Mouse (Mus musculus) hindlimb bud, embryonic 11.5 days (tissue): Measurements from ENCODE around the gene Tmem102.
A peak's percentile ranks its signal among the peaks of the same experiment; 100 is the strongest.

Experiments
- DNase-seq: peaks from one replicate; pipeline ENCODE4 v3.0.0-alpha.2; 2012; ENCODE audit warnings: low read depth, low spot score; ENCODE audit errors: extremely low spot score

The Tmem102 gene

DNA sequence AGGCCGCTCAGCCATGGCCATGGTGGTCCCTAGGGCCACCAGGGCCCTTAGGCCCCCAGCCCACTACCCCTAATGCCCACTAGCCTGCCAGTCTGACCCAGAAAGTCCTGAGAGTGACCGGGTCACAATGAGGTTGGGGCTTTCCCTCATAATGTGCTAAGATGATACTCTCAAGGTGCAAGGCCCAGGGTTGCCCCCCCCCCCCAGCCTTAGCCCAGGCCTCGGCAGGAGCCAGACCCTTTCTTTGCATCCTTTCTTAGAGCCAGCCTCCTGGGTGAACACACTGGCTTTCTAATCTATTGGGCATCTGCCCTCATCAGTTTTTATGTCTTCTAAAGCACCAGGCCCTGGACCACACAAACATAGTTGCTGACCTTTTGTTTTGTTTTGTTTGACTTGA lies 16.7 kb upstream of the Tmem102 start, which contains the start of gene Spem1:
Spem1 (minus strand) TSS at position 101 of the 400 bp plus-strand sequence.
- DNase-seq, result no peak

DNA sequence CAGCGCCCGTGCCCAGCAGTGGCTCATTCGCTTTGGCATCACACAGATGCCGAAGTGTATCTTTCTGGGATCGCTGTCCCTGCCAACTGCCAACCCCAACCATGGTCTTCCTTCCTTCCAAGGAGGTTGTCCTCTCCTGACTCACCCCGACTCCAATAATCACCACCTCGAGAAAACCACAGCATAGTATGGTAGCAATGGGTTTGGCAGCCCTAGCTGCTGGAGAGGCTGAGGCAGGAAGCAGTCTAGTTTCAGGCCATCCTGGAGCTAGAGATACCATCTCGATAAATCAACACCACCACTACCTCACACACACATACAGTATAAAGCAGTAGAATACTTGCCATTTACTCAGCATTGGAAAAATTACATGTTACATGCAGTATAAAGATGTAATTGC lies 13.4 kb upstream of the Tmem102 start:
- no peak for DNase-seq

DNA sequence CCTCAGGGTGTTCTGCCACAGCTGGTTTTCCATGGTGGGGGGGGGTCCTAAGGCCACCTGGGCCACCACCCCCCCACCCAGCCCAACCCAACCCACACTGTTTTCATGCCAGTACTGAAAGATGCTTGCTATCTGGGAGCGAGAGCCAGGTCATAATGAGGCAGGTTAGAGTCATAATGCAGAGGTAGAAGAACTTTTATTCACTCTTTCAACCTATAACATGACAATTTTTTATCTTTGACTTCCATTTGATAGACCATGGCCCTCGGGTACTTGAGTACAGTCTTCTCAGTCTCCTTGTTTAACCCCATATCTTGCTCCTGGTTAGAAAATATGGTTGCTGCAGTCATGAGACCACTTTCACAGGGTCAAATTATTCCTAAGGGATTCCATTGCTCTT lies 12.9 kb upstream of the Tmem102 start, which contains the start of gene Spem2:
Spem2 (minus strand) TSS at position 101 of the 400 bp plus-strand sequence.
- no peak for DNase-seq

DNA sequence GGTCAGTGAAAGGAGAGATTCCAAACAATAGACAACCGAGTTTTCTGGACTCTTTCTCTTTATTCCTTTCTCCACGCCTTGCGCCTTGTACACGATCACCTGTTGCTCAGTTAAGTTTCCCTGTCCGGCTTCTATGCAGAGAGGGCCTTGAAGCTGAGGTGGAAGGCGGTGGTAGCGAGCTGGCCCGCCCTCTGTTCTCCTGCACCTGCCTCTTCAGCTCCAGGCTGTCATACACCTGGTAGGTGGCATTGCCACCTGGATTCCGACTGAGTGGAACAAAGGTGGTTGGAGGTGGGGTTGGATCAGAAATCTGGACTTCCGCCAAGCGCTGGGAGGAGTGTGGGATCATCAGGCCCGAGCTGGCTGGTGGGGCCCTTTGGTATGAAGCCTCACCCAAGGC lies 11.1 kb upstream of the Tmem102 start:
- DNase-seq, result no peak

DNA sequence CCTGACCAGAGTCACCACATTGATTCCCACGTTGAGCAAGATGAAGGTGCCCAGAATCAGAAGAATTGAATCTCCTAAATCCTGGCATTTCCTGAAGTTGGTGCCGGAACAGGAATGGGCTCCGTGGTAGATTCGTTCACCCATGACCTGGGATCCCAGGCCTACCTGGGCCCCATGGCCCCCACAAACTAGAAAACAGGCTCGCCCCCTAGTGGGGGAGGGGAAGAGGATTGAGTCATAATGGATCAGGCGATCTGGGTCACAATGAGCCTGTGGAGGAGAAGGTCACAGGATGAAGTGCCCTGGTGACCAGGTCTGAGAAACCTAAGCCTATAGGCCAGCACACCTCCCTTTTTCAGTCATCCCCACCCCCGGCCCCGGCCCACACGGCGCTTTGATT lies 9.7 kb upstream of the Tmem102 start, which contains the start of gene Gm39566:
Gm39566 (minus strand) TSS at position 144 of the 400 bp plus-strand sequence.
- no peak for DNase-seq

DNA sequence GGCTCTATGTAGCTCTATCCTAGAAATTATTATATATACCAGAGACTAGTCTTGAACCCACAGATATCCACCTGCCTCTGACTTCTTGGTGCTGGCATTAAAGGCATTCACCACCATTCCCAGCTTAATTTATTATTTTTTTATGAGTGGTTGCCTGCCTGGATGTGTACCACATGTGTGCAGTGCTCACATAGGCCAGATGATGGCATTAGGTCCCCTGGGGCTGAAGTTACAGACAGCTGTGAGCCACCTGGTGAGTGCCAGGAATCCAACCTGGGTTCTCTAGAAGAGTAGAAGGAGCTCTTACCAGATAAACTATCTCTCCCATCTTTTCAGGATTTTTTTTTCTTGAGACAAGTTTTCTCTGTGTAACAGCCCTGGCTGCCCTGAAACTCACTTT lies 4.9 kb upstream of the Tmem102 start:
- DNase-seq, result no peak

DNA sequence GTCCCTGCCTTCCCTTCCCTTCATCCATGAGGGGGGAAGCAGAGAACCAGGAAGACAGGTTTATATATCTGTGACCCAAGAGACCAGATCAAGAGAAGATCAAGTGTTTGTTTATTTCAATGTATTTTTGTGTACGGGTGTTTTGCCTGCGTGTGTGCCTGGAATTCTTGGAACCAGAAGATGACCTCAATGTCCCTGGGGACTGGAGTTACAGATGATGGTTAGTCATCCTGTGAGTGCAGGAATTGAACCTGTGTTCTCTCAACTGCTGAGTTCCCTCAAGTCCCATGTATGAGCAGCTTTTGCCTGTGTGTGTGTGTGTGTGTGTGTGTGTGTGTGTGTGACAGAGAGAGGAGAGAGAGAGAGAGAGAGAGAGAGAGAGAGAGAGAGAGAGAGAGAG lies 2.2 kb upstream of the Tmem102 start:
- DNase-seq, result no peak

DNA sequence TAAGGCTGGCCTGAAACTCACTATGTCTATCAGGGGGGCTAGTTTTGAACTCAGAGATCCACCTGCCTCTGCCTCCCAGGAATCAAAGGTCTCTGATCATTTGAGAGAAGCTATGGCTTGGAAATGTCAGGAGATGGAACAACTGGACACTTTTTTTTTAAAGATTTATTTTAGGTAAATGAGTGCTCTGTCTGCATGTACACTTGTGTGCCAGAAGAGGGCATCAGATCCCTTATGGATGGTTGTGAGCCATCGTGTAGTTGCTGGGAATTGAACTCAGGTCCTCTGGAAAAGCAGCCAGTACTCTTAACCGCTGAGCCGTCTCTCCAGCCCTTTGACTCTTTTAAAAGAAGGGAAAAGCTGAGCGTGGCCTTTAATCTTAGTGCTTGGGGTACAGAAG lies 954 bp upstream of the Tmem102 start:
- no peak for DNase-seq

DNA sequence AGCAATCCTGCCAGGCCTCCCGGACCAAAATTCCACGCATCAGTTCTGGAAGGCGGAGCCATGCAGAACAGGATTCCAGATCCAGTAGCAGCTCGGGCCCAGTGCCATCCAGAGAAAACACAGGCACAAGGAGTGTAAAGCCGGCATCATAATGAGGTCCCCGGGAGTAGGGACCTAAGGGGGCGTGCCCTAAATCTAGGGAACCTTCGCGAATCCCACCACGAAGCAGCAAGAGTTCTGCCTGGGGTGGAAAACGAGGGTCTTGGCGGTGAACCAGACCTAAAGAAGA lies 828 bp downstream of the Tmem102 start:
- DNase-seq, result no peak

DNA sequence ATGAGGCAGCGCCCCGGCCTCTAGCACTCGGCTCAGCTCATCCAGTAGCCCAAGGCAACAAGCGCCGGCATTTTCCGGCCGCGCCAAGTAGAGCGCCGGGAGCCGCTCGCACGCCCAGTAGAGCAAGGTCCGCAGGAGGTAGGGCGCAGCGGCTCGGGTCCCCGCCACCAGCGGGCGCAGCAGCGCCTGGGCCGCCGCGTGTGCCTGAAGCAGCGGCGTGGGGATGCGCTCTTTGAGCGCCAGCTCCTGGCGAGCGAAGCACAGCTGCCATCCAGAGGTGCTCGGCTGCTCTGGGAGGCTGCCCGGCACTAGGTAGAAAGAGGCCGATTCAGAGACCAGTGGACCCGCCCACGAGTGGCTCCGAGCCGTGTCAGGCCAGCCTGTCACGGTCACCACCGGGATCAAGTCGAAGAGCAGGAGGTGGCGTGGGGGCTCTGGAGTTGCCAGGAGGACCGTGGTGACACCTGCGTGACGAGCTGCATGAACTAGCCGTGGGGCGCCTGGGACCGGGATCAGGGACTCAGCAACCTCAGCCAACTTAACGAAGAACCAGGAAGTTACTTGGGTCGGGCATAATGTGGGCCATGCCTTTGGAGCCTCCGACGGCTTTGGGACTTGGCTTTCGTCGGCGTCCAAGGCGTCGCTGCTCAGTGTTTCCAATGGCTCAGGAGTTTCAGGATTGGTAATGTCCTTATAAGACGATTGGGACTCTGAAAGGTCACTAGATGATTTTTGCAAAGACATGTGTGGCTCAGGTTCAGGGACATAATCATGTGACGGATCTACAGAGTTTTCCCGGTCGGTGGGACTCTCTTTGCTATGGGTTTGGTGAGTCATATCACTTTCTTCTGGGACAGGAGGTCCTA lies 1.4 kb downstream of the Tmem102 start:
- DNase-seq, result no peak

DNA sequence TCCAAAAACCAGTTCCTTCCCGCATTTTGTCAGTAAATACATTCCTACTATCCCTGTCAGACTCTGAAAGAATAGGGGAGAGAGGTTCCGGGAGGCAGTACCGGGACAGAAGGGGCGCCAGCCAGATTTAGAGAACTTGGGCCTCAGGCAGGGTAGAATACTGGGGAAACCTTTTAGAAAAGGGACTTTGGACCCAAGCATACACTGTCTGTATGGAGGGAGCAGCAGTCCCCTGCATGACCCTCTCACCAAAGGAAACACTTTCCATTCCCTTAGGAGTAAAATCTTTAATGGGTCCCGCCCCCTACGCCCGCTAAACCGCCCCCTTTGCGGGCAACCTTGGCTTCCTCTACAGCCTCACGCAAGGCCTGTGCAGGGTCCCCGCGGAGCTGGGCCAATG lies 2.1 kb downstream of the Tmem102 start:
- no peak for DNase-seq

DNA sequence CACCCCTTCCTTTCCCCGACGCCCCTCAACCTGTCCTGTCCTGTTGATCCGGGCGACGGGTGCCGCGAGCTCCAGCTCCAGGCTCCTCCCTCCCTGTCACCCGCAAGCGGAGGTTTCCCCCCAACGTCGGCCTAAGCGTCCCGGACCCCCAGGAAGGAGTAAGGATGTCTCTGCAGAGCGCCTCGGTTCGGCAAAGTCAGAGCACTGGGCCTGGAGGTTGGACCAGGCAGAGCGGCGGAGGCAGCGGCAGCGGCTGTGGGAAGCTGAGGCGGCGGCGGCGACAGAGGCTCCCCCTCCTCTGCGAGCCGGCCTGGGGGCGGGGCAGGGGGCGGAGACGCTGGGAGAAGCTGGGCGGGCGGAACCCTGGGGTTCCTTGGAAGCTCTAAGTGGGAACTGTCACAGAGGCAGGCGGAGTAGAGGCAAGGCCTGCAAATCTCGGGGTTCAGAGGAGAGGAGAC lies 2.7 kb downstream of the Tmem102 start:
- no peak for DNase-seq

DNA sequence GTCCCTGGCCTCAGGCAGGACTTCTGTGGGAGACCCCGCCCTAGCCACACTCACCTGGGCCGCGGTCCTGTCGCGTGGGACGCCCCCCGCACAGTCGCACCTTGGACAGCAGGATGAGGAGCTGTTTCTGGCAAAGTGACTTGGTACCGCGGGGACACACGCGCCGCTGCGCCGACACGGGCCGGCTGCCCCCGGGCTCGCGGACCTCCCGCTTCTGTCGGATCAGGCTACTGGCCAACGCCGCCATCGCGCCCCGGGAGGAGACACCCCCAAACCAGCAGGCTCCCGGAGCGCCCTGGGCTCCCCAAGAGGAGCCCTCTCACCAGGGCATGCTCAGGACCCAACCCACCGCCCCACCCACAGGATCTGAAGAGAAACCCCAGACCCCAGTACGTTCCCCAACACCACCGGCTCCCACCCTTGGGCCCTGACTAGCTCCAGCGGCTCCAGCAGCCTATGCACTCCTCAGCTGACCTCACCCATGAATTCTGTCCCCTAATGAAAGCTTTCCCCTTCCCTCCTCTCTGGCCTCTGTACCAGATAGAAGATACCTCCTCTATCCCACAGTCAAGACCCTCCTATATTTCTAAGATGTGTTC lies 3.9 kb downstream of the Tmem102 start, which contains the start of gene Fgf11:
Fgf11 (minus strand) TSS at position 479 of the 599 bp plus-strand sequence.
- DNase-seq, result no peak

DNA sequence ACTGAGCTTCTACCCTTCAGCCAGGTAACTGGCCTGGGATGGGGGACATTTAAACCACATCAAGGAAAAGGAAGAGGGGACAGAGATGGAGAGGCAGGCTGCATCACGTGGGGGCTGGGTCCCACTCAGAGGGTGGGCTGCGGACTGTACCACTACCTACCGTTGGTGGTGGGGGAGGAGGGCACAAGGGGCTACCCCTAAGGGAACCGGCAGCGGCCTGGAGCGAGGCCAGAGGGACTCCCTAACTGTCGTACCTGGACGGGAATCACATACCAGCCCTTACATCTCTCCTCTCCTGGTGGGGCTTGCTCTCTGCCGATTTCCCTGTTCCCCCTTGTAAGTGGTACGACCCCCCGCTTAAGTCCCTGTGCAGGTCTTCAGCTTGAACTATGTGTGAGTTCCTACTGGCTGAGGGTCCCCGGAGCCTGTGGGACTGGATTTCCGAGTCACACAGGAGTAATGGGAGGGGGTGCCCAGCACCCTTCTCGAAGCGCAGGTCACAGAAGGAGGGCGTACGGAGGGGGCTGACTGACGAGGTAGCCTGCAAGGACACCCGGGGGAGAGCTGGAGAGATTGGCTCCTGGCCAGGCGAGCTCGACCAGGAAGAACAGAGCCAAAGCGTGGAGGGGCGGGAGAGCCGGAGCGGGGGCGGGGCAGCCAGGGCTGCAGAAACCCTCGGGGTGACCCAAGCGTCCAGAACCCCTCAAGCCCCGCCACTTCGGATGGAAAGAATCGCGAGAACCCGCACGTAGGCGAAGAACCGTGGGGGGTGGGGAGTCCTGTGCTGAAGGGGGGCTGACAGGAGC lies 4.8 kb downstream of the Tmem102 start:
- peak; percentile 61 for DNase-seq

DNA sequence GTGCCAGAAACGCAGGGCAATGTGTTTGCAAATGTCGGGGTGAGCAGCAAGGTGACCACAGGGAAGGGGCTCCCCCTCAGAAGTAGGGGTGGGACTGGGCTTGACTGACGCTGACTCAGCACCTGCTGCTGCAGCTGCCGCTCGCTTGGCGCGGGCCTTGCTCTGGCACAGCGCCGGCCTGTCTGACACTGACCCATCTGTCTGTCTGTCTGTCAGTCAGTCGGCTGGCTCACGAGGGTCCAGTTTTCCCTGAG lies 5.4 kb downstream of the Tmem102 start:
- DNase-seq, result no peak

DNA sequence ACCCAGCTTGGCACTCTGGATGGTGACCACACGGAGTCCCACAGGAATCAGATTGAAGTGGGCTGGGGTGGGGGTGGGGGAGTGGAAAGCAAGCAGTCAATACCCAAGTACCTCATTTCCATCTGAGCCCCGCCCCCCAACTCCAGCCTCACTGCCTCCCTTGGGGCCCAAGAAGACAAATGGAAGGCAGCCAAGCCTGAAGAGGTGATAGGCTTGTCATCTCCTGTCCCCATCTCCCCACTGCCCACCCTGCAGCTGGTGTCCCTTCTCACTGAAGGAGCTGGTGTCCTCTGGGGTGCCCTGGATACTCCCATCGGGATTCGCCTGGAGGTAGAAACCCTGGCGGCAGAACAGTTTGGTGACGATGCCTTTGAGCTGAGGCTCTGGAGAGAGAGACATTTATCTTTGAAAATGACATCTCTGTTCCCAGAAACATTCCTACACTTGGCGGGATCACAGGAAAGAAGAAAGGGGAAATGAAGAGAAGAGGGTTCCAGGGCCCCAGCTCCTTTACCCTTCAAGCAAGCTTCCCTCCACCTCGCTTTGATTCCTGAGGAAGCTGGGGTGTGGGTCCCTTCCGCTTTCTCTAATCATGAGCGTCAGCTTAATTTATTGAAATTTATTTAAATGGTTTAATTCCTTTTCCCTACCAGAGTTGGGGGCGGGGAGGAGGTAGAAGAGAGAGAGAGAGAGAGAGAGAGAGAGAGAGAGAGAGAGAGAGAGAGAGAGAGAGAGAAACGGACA lies 5.9 kb downstream of the Tmem102 start:
- no peak for DNase-seq

DNA sequence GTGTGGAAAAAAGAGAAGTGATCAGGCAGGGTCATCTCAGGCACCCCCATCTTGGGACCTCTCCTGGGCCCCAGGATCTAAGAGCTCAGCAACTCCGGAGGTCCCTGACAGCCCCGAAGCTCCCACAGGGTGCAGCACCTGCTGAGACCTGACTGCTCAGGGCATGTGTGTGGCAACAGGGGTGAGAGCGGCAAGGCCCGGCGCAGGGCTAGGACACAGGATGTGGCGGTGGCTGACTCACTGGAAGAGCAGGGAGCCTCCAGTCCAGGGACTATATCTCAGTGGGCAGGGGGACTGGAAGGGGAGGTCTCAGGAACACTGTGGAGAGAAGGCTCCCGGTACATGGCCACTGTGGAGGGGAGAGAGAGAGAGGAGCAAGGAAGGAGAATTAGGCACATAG lies 7.5 kb downstream of the Tmem102 start:
- no peak for DNase-seq

DNA sequence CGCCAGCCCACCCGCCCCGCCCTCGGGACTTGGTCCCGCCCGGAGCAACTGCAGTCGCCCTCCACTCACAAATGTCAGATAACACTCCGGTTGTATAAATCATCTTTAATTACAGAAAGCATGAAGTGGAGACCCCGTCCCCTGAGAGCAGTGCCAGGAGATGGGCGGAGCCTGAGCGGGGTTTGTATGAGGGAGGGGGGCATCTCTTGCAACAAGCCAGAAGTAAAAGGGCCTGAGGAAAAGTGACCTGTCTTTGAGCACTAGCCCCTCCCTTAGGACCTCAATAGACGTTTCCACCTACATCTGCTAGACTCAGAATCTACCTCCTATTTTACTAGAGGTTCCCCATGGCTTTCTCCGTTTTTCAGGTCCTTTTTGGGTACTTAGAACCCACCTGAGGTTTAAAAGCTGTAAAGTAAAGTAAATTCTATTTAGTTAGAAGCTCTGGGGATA lies 9.4 kb downstream of the Tmem102 start:
- DNase-seq, result no peak

DNA sequence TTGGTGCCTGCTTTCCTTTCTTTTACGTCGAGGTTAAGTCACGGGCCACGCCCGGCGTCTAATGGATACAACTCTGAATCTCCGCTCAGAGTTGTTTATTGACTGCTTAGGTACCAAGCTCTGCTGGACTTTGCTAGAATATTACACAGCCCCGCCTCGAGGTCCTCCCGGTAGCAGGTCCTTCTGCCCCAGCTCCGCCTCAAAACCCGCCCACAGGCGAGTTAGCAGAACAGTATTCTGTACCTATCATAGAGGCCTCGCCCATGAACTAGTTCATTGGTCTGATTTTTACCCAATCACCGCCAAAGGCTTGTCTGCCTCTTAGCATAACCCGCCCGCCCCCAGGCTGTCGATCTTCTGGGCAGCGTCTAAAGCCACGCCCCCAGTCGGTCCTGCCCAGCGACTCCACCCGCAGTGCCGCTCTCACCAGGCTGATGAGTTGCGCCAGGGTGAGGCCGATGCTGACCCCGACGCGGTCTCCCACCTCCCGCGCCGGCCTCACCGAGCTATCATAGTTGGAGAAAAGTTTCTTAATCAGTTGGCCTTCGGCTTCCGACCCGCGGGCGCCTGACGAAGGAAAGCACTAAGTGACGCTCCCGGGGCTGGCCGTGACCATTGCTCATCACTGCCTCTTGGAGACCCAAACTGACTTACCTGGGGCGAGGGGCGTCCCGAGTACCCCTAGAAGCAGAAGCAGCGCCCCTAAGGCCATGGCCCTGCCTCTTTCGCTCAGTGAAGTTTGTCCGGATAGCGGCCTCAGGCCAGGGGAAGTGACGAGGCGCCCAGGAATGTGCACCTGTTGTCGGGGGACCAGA lies 10.0 kb downstream of the Tmem102 start, which contains the start of gene Chrnb1:
Chrnb1 (minus strand) TSS at position 776 of the 815 bp plus-strand sequence.
- DNase-seq, result peak; percentile 61

DNA sequence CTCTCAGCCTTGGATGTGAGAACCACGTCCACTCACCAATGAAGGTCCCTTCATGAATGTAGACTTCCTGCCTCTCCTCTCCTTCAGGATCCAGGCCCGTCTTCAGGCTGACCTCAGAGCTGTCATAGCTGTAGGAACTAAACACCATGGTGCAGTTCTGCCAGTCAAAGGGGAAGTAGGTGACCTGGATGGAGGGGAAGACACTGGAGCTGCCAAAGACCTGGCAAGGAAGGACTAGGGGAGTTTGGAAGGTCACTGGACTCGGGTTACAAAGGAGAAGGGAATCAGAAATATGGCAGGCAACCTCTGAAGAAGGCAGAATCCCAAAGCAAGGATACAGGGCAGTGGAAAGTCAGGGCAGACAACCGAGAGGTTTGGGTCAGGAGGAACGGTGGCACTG lies 12.0 kb downstream of the Tmem102 start:
- DNase-seq, result no peak
